Mouse (Mus musculus) thymus, postnatal 10 days (tissue): Measurements from ENCODE around the gene Unc93a2.
"Not testable (repeated sequence)": the region's sequence is repeated elsewhere in the genome, so short reads cannot be mapped to it uniquely, and the experiment has no call there.

Source experiments
- DNase-seq, 2 experiments: peaks; one replicate each; pipeline ENCODE4 v3.0.0; 2021; ENCODE audit warnings: low spot score in 2 of 2

Unc93a2 gene

DNA sequence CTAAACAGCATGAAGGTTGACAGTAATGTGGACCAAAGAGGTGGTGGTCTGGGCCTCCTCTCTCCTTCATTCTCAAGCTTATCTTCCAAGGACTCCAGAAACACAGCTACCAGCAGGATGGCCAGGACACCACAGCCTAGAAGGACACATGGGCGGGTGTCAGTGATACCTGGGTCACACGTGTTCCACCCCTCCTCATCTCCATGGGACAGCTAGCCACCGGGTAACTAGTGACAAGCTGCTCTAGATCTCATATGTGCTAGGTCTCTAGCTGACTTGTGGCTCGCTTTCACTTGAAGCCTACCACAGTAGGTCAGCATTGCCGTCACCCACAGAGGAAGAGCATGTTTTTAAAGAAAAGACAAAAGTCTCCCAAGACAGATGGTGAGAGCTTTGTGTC lies 13.4 kb downstream of the Unc93a2 start, which contains the start of gene Gm49630:
Gm49630 (minus strand) TSS at position 101 of the 400 bp plus-strand sequence.
- DNase-seq: not testable (repeated sequence)

GRCm38 (mm10) chr17:7369401-7369800 lies 15.9 kb downstream of the Unc93a2 start:
- DNase-seq: not testable (repeated sequence)

- not testable (repeated sequence) for DNase-seq
Measured at GRCm38 (mm10) chr17:7366676-7367374, 18.4 kb downstream of the Unc93a2 start.

DNA sequence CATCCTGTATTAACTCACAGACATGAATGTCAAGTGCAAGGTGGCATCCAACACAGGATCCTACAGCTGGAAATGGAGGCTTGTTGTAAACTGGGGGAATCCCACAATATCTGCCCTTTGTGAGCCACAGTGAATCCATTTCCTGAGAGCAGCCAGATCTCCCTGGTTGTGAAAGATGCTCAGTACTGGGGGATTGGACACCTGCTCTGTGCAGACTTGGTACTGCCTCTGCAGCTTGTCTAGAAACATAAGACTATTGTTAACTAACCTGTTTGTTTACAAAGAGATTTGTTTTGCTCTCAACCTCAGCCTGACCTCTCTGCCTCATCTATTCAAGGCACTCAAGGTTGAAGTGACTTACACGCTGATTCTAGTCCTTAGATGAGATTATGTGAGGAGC lies 19.0 kb downstream of the Unc93a2 start:
- DNase-seq: not testable (repeated sequence)

DNA sequence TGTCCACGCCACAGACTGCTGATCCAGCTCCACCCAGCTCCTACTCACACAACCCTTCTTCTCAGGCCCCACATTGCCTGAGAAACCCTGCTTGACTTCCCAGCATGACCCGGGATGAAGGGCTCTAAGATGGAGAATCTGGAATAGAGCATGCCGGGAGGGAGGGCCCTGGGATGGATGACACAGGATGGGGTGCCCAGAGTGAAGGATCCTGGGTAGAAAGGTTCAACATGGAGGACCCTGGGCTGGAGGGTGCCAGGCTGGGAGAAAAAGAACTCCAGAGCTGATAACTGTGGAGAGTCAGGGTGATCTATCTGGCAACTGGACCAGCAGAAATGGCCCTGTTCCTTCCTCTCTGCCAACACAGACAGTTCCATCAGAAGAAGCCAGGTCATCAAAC lies 19.6 kb downstream of the Unc93a2 start:
- not testable (repeated sequence) for DNase-seq

DNA sequence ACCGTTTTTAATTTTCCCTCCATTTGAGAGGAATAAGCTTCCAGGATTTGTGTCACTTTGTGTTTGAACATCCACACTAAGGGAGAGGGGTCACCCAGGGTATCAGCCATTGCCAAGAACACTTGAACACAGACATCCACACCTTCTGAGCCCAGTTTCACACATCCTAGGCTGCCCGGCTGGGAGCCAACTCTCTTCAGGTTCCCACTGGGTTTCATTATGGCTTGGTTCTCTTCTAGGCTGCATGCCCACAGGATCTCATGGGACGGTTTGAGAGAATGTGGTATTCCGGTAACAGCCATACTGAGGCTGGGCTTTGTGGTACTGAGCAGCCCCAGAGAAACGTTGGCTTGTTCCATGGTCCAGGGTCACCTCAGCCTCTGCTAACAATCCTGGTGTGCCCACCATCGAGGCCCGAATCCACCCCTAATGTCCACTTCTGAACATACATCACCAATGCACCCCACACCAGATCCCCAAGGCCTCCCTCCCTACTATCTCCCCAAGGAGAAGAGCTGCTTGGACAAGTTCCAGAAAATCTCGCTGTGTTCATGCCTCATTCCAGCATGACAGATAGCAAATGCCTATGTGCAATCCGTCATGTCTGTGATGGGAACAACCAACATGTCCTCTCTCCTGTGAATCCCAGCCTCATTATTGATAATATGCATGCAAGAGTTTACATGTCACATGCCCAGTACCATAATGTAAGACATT lies 24.4 kb downstream of the Unc93a2 start:
- not testable (repeated sequence) for DNase-seq

- not testable (repeated sequence) for DNase-seq
Measured at GRCm38 (mm10) chr17:7359806-7360205, 25.5 kb downstream of the Unc93a2 start.

- not testable (repeated sequence) for DNase-seq
Measured at GRCm38 (mm10) chr17:7352596-7352995, 32.7 kb downstream of the Unc93a2 start, which contains the start of gene Ttll2. Gene Ttll2 (minus strand): TSS chr17:7352696.

GRCm38 (mm10) chr17:7348765-7349164 lies 36.5 kb downstream of the Unc93a2 start:
- not testable (repeated sequence) for DNase-seq

GRCm38 (mm10) chr17:7337381-7337780 lies 47.9 kb downstream of the Unc93a2 start:
- not testable (repeated sequence) for DNase-seq

GRCm38 (mm10) chr17:7332745-7333144 lies 52.5 kb downstream of the Unc93a2 start:
- not testable (repeated sequence) for DNase-seq

- DNase-seq: not testable (repeated sequence)
Measured at GRCm38 (mm10) chr17:7326415-7326814, 58.8 kb downstream of the Unc93a2 start.

DNA sequence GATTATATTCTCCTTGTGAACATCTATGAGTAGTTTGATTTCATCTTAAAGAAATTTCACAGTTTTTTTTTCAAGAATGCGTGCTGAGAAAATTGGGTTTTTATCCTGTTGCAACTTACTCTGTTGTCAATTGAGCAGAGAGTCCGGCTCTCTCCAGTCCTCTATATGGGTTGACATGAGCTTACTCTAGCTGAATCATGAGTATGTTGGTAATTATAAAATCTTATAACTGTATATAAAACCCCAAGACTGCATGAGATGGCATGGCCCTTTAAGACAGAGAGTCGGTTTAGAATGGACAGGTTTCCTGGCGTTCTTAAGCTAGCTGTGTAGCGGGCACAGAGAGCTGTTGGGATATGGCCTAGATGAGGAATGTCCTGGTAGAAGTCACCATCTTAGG lies 60.9 kb downstream of the Unc93a2 start, which contains the start of gene Tcp10a:
Tcp10a (plus strand) TSS at position 301 of the 400 bp plus-strand sequence.
- DNase-seq: not testable (repeated sequence)

DNA sequence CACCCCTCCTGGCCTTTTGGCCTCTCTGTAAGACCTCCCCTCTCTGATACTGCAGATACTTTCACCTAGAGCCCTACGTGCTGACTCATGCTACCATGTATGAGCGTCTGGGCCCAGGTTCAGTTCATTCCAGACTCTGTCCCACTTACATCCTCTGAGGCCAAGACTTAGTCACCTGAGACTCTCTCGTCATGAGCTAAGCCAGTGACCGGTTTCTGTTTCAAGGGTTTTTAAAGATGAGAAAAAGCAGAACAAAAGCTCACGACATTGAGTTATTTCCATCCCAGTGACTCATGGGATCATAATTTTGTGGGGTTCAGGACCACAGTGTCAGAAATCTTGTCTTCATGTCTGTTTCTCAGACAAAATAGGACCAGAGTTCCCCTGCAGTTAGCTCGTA lies 65.5 kb downstream of the Unc93a2 start:
- not testable (repeated sequence) for DNase-seq

GRCm38 (mm10) chr17:7315693-7316382 lies 69.4 kb downstream of the Unc93a2 start:
- not testable (repeated sequence) for DNase-seq
